Mouse (Mus musculus): ENCODE measurements around the gene Tbcb. TPM values are rescaled to one million over a fixed set of nuclear protein-coding genes. Genes with fewer than 3 reads are reported as not detected.
A peak's percentile ranks its signal among the peaks of the same experiment; 100 is the strongest.
"Not testable (repeated sequence)": the region's sequence is repeated elsewhere in the genome, so short reads cannot be mapped to it uniquely, and the experiment has no call there.

Tbcb gene
- polyA plus RNA-seq, 1 experiment from 2014 or later, result 145 TPM

DNA sequence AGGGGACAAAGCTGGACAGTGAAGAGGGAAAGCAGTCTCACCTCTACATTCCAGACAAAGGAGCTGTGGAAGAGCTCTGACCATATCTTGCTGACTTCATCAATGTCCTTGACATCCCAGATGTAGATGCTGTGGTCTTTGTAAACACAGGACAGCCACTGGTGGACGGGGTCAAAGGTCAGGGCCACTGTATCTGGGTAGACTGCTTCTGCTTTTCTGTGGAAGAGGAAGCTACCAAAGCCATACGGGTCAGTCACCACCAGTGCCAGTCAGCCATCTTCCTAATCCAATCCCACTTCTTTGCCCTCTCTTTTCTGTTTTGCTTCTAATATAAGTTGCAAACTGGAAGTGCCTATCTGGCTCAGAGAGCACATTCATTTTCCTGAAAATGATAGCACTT, 33.0 kb upstream of the Tbcb start:
- H3K9me3 ChIP-seq, result no peaks in the 10 kb centered on the region
- no peaks in the 10 kb centered on the region for H3K27me3 ChIP-seq (replicated peaks)
- 74% methylated on average over 2 of the region's 2 CpGs for whole genome bisulfite sequencing
- no peak overlapping the region for H3K9ac ChIP-seq
- ATAC-seq (ENCODE audit: extremely low read depth, insufficient number of reproducible peaks, low FRiP score, low TSS enrichment), result no peak
- H3K27ac ChIP-seq (replicated peaks), result no peak overlapping the region
- H3K4me2 ChIP-seq, result no peak overlapping the region
- H3K4me1 ChIP-seq, result peaks cover 10% of the 10 kb centered on the region
- no peak overlapping the region for H3K4me3 ChIP-seq
- peaks cover 73% of the 10 kb centered on the region for H3K36me3 ChIP-seq

DNA sequence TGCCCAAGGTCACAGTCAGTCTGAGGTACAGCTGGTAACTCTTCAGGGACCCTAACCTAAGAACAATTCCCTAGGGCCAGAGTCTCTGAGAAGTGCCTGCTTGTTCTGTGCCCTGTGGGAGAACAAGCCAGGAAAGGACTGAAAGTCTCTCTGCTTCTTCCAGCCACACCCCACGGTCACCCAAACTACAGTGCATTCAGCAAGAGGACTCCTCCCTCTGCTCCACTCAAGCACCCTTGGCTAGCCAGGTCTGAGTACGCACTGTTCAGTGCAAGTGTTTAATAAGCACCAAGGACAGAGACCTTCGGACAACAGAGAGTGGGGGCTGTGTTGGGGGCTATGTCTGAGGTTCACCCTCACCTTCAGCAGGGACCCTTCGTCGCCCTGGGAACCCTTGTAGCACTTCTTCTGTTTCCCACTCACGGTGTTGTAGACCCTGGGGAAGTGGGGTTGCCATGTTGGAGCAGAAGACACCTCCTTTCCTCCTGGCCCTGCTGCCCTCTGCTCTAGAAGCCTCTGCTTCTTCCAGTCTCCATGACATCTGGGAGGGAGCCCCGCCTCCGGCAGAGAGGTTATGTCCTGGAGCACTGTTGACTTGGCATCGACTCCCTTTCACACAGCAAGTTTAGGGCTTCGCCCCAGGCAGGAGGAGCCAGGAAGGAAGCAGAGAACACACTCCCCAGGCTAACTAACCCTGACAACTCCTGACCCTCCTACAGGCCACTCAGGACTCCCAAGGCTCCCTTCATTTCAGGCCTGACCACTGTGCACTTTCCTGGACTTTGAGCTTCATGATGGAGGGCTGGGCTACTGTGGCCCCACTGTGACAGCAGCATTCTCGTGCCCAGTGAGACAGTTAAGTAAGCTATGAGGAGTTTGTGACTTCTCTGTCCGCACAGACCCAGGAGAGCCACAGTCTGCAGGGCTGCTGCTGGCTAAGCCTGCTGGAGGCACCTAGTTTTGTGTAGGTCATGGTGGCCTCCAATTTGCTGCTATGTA, 20.2 kb upstream of the Tbcb start:
- Histone ChIP-seq H3K36me3 (peaks cover 59% of the 10 kb centered on the region), H3K4me3 (no peak overlapping the region), H3K27ac (replicated peaks) (no peak overlapping the region), H3K9me3 (no peaks in the 10 kb centered on the region), H3K27me3 (replicated peaks) (no peaks in the 10 kb centered on the region), H3K9ac (no peak overlapping the region), H3K4me2 (no peak overlapping the region), H3K4me1 (no peaks in the 10 kb centered on the region)
- no peak for ATAC-seq (ENCODE audit: extremely low read depth, insufficient number of reproducible peaks, low FRiP score, low TSS enrichment)
- 80% methylated on average over 12 of the region's 12 CpGs for WGBS

DNA sequence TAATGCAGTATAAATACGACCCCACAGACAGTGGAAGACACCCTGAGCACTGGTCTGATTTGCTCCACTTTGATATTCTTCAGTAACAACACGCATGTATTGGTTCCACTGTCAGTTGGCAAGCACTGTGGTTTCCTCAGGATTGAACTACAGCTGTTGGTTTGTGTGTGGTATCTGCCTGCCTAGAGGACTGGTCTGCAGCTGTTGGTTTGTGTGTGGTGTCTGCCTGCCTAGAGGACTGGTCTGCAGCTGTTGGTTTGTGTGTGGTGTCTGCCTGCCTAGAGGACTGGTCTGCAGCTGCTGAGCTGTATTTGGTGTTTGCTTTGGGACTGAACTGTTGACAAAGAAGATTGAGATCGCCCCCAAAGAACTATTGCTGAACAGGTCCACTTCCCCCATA, 5.3 kb upstream of the Tbcb start:
- H3K36me3 ChIP-seq, result peaks cover 48% of the 10 kb centered on the region
- H3K4me2 ChIP-seq; H3K9me3 ChIP-seq; H3K9ac ChIP-seq; H3K27ac ChIP-seq (replicated peaks); H3K4me3 ChIP-seq; H3K27me3 ChIP-seq (replicated peaks); ATAC-seq (ENCODE audit: extremely low read depth, insufficient number of reproducible peaks, low FRiP score, low TSS enrichment): not testable (repeated sequence)
- 74% methylated on average over 3 of the region's 3 CpGs for WGBS
- H3K4me1 ChIP-seq, result peaks cover 10% of the 10 kb centered on the region

DNA sequence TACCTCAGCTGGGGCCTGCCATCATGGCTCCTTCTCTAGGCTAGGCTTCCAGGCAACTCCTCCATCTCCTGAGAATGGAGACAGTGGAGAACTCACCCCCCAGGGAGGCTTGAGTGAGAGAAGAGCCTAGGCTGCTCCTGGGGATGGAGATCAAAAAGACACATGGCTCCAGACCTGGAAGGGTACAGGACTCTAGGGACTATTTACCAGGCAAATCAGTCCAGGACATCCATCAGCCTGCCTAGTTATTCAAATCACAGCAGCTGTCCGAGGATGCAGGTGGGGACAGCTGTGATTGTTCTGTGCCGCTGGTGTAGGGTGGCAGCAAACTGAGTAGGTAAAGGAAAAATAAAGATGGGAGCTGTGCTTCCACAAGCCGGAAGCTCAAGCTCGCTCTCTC, 3.6 kb upstream of the Tbcb start, which contains the start of gene Ovol3:
Ovol3 (minus strand) TSS at position 101 of the 400 bp plus-strand sequence.
- no peak within 1 kb of the TSS for H3K4me2 ChIP-seq
- WGBS, result 79% methylated on average over 4 of the region's 4 CpGs
- H3K36me3 ChIP-seq, result peaks cover 31% of the 10 kb centered on the region
- no peak for ATAC-seq (ENCODE audit: extremely low read depth, insufficient number of reproducible peaks, low FRiP score, low TSS enrichment)
- H3K9me3 ChIP-seq, result no peaks in the 10 kb centered on the region
- H3K9ac ChIP-seq, result no peak within 1 kb of the TSS
- H3K27me3 ChIP-seq (replicated peaks), result no peaks in the 10 kb centered on the region
- H3K4me3 ChIP-seq, result no peak within 1 kb of the TSS
- H3K27ac ChIP-seq (replicated peaks), result no peak within 1 kb of the TSS
- H3K4me1 ChIP-seq, result peaks cover 16% of the 10 kb centered on the region

DNA sequence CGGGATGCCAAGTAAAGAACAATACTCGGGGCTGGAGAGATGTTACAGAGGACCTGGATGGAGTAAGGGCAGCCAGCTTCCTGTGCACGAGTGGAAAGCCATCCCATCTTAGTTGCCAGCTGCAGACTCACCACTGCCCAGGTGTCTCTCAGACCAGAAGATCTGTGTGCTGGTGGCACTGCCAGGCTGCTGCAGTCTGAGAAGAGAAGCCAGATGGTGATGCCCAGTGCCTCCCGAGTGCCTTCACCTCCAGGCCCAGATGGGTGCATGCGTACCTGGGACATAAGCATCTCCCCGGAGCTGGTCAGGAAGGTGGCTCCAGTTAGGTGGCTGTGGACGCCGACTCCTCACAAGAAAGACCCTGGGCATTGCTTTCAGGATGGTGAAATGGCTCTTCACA, 3.0 kb upstream of the Tbcb start:
- WGBS, result 82% methylated on average over 8 of the region's 8 CpGs
- Histone ChIP-seq H3K36me3 (peaks cover 28% of the 10 kb centered on the region), H3K27ac (replicated peaks) (no peak overlapping the region), H3K27me3 (replicated peaks) (no peaks in the 10 kb centered on the region), H3K4me3 (no peak overlapping the region), H3K9ac (no peak overlapping the region), H3K4me2 (no peak overlapping the region), H3K4me1 (peaks cover 18% of the 10 kb centered on the region), H3K9me3 (no peaks in the 10 kb centered on the region)
- no peak for ATAC-seq (ENCODE audit: extremely low read depth, insufficient number of reproducible peaks, low FRiP score, low TSS enrichment)

DNA sequence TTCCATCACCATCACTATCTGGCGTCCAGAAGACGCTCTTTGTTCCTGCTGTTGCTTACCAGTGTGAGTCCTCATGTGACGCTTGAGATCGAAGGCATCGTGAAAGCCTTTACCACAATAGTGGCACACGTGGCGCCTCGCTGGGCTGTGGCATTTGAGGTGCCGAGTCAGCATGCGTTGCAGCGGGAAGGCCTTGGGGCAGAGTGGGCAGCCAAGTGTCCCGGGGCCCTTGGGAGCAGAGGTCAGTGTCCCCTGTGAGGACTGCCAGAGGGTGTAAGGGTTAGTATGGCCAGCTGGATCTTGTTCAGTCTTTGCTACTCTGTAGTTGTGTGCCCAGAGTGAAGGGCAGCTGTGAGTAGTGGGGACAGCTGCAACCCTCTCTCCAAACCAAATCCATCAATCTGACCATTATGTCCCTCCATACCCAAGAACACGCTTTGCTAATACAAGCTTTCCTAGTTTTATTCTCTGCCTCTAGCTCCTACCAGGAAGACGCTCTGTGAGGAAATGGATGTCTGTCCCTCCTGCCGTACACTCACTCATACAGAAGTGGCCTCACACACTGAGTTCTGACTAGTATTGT, 2.3 kb upstream of the Tbcb start:
- no peak overlapping the region for H3K4me2 ChIP-seq
- WGBS, result 87% methylated on average over 15 of the region's 15 CpGs
- no peak for ATAC-seq (ENCODE audit: extremely low read depth, insufficient number of reproducible peaks, low FRiP score, low TSS enrichment)
- H3K27me3 ChIP-seq (replicated peaks), result no peaks in the 10 kb centered on the region
- no peaks in the 10 kb centered on the region for H3K9me3 ChIP-seq
- no peak overlapping the region for H3K9ac ChIP-seq
- H3K36me3 ChIP-seq, result peaks cover 30% of the 10 kb centered on the region
- no peak overlapping the region for H3K27ac ChIP-seq (replicated peaks)
- no peak overlapping the region for H3K4me3 ChIP-seq
- H3K4me1 ChIP-seq, result peaks cover 18% of the 10 kb centered on the region

DNA sequence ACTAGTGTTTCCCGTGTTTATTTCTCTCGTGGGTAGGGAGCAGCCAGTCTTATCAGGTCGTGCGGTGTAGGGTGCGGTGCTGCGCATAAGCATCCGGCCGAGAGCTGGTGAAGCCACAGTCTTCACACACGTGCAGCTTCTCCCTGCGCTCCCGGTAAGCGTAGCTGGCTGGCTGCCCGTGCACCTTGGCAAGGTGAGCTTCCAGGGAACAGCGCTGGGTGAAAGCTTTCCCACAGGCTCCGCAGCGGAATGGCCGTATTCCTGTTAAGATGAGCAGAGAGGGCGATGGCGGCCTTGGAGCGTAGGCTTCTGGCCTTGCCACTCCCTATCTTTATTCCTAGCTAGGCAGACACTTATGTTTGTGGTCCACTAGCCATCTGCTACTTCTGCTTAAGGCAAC, 1.3 kb upstream of the Tbcb start:
- Histone ChIP-seq H3K4me3 (peak overlapping the region; percentile 87), H3K9me3 (no peaks in the 10 kb centered on the region), H3K27me3 (replicated peaks) (no peaks in the 10 kb centered on the region), H3K36me3 (peaks cover 35% of the 10 kb centered on the region), H3K9ac (0 out of 2 replicates have a peak overlapping the region, but pooled peaks have one; percentile 91), H3K27ac (replicated peaks) (no peak overlapping the region), H3K4me1 (peaks cover 18% of the 10 kb centered on the region), H3K4me2 (peak overlapping the region; percentile 93; the same call in 1 of the 2 replicates)
- WGBS, result 84% methylated on average over 20 of the region's 20 CpGs
- ATAC-seq (ENCODE audit: extremely low read depth, insufficient number of reproducible peaks, low FRiP score, low TSS enrichment), result no peak

DNA sequence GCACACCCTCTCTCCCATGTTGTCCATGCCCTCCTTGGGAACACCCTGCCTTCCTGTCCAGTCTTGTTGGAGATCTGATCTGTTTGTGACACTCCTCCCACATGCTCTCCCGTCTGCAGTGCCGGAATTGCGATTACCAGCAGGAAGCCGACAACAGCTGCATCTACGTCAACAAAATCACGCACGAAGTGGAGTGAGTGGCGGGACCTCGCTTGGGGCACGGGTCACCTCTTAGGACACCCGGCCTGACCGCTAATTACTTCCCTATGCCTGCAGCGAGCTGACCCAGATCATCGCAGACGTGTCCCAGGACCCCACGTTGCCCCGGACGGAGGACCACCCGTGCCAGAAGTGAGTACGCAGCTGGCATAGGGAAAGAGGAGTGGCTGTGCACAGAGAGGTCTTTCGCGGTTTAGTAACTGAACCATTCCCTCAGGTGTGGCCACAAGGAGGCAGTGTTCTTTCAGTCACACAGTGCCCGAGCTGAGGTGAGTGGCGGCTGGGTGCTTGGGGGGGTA, 618 bp upstream of the Tbcb start:
- ATAC-seq (ENCODE audit: extremely low read depth, insufficient number of reproducible peaks, low FRiP score, low TSS enrichment), result no peak
- H3K4me2 ChIP-seq, result peak overlapping the region; percentile 93
- 3% methylated on average over 24 of the region's 24 CpGs for WGBS
- H3K4me1 ChIP-seq, result peaks cover 18% of the 10 kb centered on the region
- no peaks in the 10 kb centered on the region for H3K27me3 ChIP-seq (replicated peaks)
- peak overlapping the region; percentile 91 for H3K9ac ChIP-seq
- H3K9me3 ChIP-seq, result no peaks in the 10 kb centered on the region
- H3K4me3 ChIP-seq, result peak overlapping the region; percentile 87
- peak overlapping the region; percentile 95 for H3K27ac ChIP-seq (replicated peaks)
- H3K36me3 ChIP-seq, result peaks cover 42% of the 10 kb centered on the region

DNA sequence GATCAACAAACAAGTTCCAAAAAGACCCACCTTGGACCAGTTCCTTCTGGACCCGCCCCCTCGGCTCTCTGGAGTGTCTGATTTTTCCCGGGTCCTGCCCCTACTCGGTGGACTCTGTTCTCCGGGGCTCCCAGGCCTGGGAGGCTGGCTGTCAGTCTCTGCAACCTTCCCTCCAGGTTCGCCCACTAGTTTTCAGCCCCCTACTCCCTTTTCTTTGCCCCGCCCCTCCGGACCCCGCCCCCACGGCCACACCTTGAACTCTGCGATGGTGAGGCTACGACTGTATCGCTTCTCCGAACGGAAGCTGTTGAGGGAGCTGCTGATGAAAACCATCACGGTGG, 774 bp downstream of the Tbcb start:
- no peaks in the 10 kb centered on the region for H3K9me3 ChIP-seq
- peak; percentile 10; the same call in 1 of the 2 replicates for ATAC-seq (ENCODE audit: extremely low read depth, insufficient number of reproducible peaks, low FRiP score, low TSS enrichment)
- WGBS, result 0% methylated on average over 16 of the region's 16 CpGs

DNA sequence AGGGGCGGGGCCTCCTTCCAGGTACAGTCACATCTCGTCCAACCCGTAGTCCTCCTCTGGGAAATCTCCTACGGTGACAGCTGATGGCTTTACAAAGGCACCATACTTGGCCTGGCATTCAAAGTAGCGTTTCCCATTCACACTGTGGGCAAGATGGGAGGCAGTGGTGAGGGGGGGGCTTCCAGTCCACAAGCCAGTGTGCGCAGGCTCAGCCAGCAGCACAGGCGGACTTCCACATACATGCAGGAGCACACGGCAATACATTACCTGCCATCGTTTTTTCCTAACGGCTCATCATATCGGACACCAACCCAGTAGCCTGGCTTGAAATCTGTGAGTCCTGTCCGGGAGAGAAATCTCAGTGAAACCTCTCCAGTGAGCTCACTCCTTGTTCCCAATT, 7.9 kb downstream of the Tbcb start:
- Histone ChIP-seq H3K4me1 (peaks cover 6% of the 10 kb centered on the region), H3K36me3 (peaks cover 66% of the 10 kb centered on the region), H3K9me3 (no peaks in the 10 kb centered on the region), H3K4me3 (no peak overlapping the region), H3K27ac (replicated peaks) (no peak overlapping the region), H3K9ac (no peak overlapping the region), H3K4me2 (no peak overlapping the region), H3K27me3 (replicated peaks) (no peaks in the 10 kb centered on the region)
- no peak for ATAC-seq (ENCODE audit: extremely low read depth, insufficient number of reproducible peaks, low FRiP score, low TSS enrichment)
- 87% methylated on average over 12 of the region's 12 CpGs for WGBS

More for the DNA sequence above, 774 bp downstream of the Tbcb start:
- peak overlapping the region; percentile 93 for H3K4me2 ChIP-seq
- H3K4me3 ChIP-seq, result peak overlapping the region; percentile 87
- H3K27ac ChIP-seq (replicated peaks), result peak overlapping the region; percentile 95; the same call in 1 of the 2 replicates
- peaks cover 56% of the 10 kb centered on the region for H3K36me3 ChIP-seq
- peaks cover 18% of the 10 kb centered on the region for H3K4me1 ChIP-seq
- no peaks in the 10 kb centered on the region for H3K27me3 ChIP-seq (replicated peaks)
- peak overlapping the region; percentile 84 for H3K9ac ChIP-seq

DNA sequence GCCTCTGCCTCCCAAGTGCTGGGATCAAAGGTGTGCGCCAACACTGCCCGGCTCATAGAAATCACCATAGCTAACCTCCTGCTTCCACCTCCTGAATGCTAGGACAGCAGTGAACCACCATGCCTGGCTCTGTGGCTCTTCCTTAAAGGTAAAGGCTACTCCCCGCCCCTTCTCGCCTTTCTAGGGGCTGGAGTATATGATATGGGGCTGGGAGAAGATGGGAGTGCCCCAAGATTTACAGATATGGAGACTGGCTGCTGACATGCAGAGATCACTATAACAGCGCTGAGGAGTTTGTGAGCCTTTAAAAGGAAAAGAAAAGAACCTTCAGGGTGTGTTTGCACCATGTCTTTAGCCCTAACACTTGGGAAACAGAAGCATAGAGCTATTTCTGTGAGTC, 9.9 kb downstream of the Tbcb start:
- H3K27ac ChIP-seq (replicated peaks), result no peak overlapping the region
- no peak for ATAC-seq (ENCODE audit: extremely low read depth, insufficient number of reproducible peaks, low FRiP score, low TSS enrichment)

More for the DNA sequence above, 9.9 kb downstream of the Tbcb start:
- no peaks in the 10 kb centered on the region for H3K9me3 ChIP-seq
- H3K27me3 ChIP-seq (replicated peaks), result no peaks in the 10 kb centered on the region
- WGBS, result 86% methylated on average over 5 of the region's 5 CpGs
- no peak overlapping the region for H3K9ac ChIP-seq
- peaks cover 9% of the 10 kb centered on the region for H3K4me1 ChIP-seq
- H3K4me3 ChIP-seq, result no peak overlapping the region
- peaks cover 50% of the 10 kb centered on the region for H3K36me3 ChIP-seq
- no peak overlapping the region for H3K4me2 ChIP-seq

All from heart, embryonic 13.5 days (tissue).